Mouse (Mus musculus): ENCODE results near the gene Brap. TPM values are rescaled to one million over a fixed set of nuclear protein-coding genes. Genes with fewer than 3 reads are reported as not detected.
"Not testable (repeated sequence)": the region's sequence is repeated elsewhere in the genome, so short reads cannot be mapped to it uniquely, and the experiment has no call there.

Brap gene
- polyA plus RNA-seq, 1 experiment from 2014 or later = 51.5 TPM

- no peak overlapping the region for H3K4me2 ChIP-seq (ENCODE audit: low read length)
- H3K27ac ChIP-seq (ENCODE audit: low read length) = no peak overlapping the region
- H3K27me3 ChIP-seq (replicated peaks; ENCODE audit: control insufficient read depth, insufficient read depth, low read length) = no peaks in the 10 kb centered on the region
- 98% methylated on average over 5 of the region's 5 CpGs for WGBS
- H3K36me3 ChIP-seq (ENCODE audit: control insufficient read depth, insufficient read depth) = no peaks in the 10 kb centered on the region
- no peak overlapping the region for H3K9ac ChIP-seq (replicated peaks; ENCODE audit: low read depth, low read length)
- no peaks in the 10 kb centered on the region for H3K9me3 ChIP-seq (ENCODE audit: control insufficient read depth, low read length)
- H3K4me1 ChIP-seq (replicated peaks; ENCODE audit: control insufficient read depth, insufficient read depth, low read length) = no peaks in the 10 kb centered on the region
- H3K4me3 ChIP-seq (replicated peaks; ENCODE audit: low read length) = no peak overlapping the region
- ATAC-seq = no peak
Observed at GRCm38 (mm10) chr5:121634668-121635067, 25.7 kb upstream of the Brap start.

GRCm38 (mm10) chr5:121637296-121637695, 23.1 kb upstream of the Brap start:
- Histone ChIP-seq H3K4me1 (replicated peaks; ENCODE audit: control insufficient read depth, insufficient read depth, low read length) (no peaks in the 10 kb centered on the region), H3K27ac (ENCODE audit: low read length) (no peak overlapping the region), H3K27me3 (replicated peaks; ENCODE audit: control insufficient read depth, insufficient read depth, low read length) (no peaks in the 10 kb centered on the region), H3K9me3 (ENCODE audit: control insufficient read depth, low read length) (no peaks in the 10 kb centered on the region), H3K9ac (replicated peaks; ENCODE audit: low read depth, low read length) (no peak overlapping the region), H3K36me3 (ENCODE audit: control insufficient read depth, insufficient read depth) (no peaks in the 10 kb centered on the region), H3K4me3 (replicated peaks; ENCODE audit: low read length) (no peak overlapping the region), H3K4me2 (ENCODE audit: low read length) (no peak overlapping the region)
- ATAC-seq = no peak
- 83% methylated on average over 6 of the region's 6 CpGs for WGBS

GRCm38 (mm10) chr5:121639601-121640000, 20.8 kb upstream of the Brap start:
- no peak for ATAC-seq
- Histone ChIP-seq H3K9me3 (ENCODE audit: control insufficient read depth, low read length) (no peaks in the 10 kb centered on the region), H3K4me1 (replicated peaks; ENCODE audit: control insufficient read depth, insufficient read depth, low read length) (no peaks in the 10 kb centered on the region), H3K27ac (ENCODE audit: low read length) (no peak overlapping the region), H3K9ac (replicated peaks; ENCODE audit: low read depth, low read length) (no peak overlapping the region), H3K4me2 (ENCODE audit: low read length) (no peak overlapping the region), H3K36me3 (ENCODE audit: control insufficient read depth, insufficient read depth) (no peaks in the 10 kb centered on the region), H3K27me3 (replicated peaks; ENCODE audit: control insufficient read depth, insufficient read depth, low read length) (no peaks in the 10 kb centered on the region), H3K4me3 (replicated peaks; ENCODE audit: low read length) (no peak overlapping the region)
- 92% methylated on average over 9 of the region's 9 CpGs for WGBS

- H3K9me3 ChIP-seq (ENCODE audit: control insufficient read depth, low read length) = no peaks in the 10 kb centered on the region
- 82% methylated on average over 7 of the region's 7 CpGs for WGBS
- no peaks in the 10 kb centered on the region for H3K4me1 ChIP-seq (replicated peaks; ENCODE audit: control insufficient read depth, insufficient read depth, low read length)
- no peak for ATAC-seq
- no peak overlapping the region for H3K4me2 ChIP-seq (ENCODE audit: low read length)
- no peaks in the 10 kb centered on the region for H3K27me3 ChIP-seq (replicated peaks; ENCODE audit: control insufficient read depth, insufficient read depth, low read length)
- H3K36me3 ChIP-seq (ENCODE audit: control insufficient read depth, insufficient read depth) = no peaks in the 10 kb centered on the region
- no peak overlapping the region for H3K4me3 ChIP-seq (replicated peaks; ENCODE audit: low read length)
- H3K9ac ChIP-seq (replicated peaks; ENCODE audit: low read depth, low read length) = no peak overlapping the region
- H3K27ac ChIP-seq (ENCODE audit: low read length) = no peak overlapping the region
Observed at GRCm38 (mm10) chr5:121649134-121649533, 11.2 kb upstream of the Brap start.

- Histone ChIP-seq H3K4me1 (replicated peaks; ENCODE audit: control insufficient read depth, insufficient read depth, low read length) (peaks cover under 1% of the 10 kb centered on the region), H3K4me2 (ENCODE audit: low read length) (no peak overlapping the region), H3K9ac (replicated peaks; ENCODE audit: low read depth, low read length) (no peak overlapping the region), H3K27ac (ENCODE audit: low read length) (no peak overlapping the region), H3K27me3 (replicated peaks; ENCODE audit: control insufficient read depth, insufficient read depth, low read length) (no peaks in the 10 kb centered on the region), H3K36me3 (ENCODE audit: control insufficient read depth, insufficient read depth) (no peaks in the 10 kb centered on the region), H3K4me3 (replicated peaks; ENCODE audit: low read length) (no peak overlapping the region), H3K9me3 (ENCODE audit: control insufficient read depth, low read length) (no peaks in the 10 kb centered on the region)
- 89% methylated on average over 4 of the region's 4 CpGs for WGBS
- no peak for ATAC-seq
Observed at GRCm38 (mm10) chr5:121654526-121654925, 5.8 kb upstream of the Brap start.

- H3K4me2 ChIP-seq (ENCODE audit: low read length); H3K36me3 ChIP-seq (ENCODE audit: control insufficient read depth, insufficient read depth); ATAC-seq; H3K9me3 ChIP-seq (ENCODE audit: control insufficient read depth, low read length); H3K9ac ChIP-seq (replicated peaks; ENCODE audit: low read depth, low read length); H3K4me3 ChIP-seq (replicated peaks; ENCODE audit: low read length); H3K27me3 ChIP-seq (replicated peaks; ENCODE audit: control insufficient read depth, insufficient read depth, low read length); H3K27ac ChIP-seq (ENCODE audit: low read length): not testable (repeated sequence)
- 79% methylated on average over 6 of the region's 6 CpGs for WGBS
- peaks cover 15% of the 10 kb centered on the region for H3K4me1 ChIP-seq (replicated peaks; ENCODE audit: control insufficient read depth, insufficient read depth, low read length)
Observed at GRCm38 (mm10) chr5:121656866-121657265, 3.5 kb upstream of the Brap start.

- not testable (repeated sequence) for H3K9me3 ChIP-seq (ENCODE audit: control insufficient read depth, low read length); H3K36me3 ChIP-seq (ENCODE audit: control insufficient read depth, insufficient read depth); H3K9ac ChIP-seq (replicated peaks; ENCODE audit: low read depth, low read length); H3K4me3 ChIP-seq (replicated peaks; ENCODE audit: low read length); H3K27me3 ChIP-seq (replicated peaks; ENCODE audit: control insufficient read depth, insufficient read depth, low read length); H3K4me2 ChIP-seq (ENCODE audit: low read length); ATAC-seq; H3K27ac ChIP-seq (ENCODE audit: low read length)
- 81% methylated on average over 6 of the region's 6 CpGs for WGBS
- H3K4me1 ChIP-seq (replicated peaks; ENCODE audit: control insufficient read depth, insufficient read depth, low read length) = peaks cover 22% of the 10 kb centered on the region
Observed at GRCm38 (mm10) chr5:121657656-121658055, 2.7 kb upstream of the Brap start.

- under 1% methylated on average over 26 of the region's 26 CpGs for WGBS
- no peaks in the 10 kb centered on the region for H3K27me3 ChIP-seq (replicated peaks; ENCODE audit: control insufficient read depth, insufficient read depth, low read length)
- H3K9ac ChIP-seq (replicated peaks; ENCODE audit: low read depth, low read length) = peak overlapping the region; percentile 92
Observed at GRCm38 (mm10) chr5:121660897-121661254, 513 bp downstream of the Brap start.

GRCm38 (mm10) chr5:121661494-121661893, 1.1 kb downstream of the Brap start:
- Histone ChIP-seq H3K4me3 (replicated peaks; ENCODE audit: low read length) (peak overlapping the region; percentile 85), H3K27me3 (replicated peaks; ENCODE audit: control insufficient read depth, insufficient read depth, low read length) (no peaks in the 10 kb centered on the region), H3K9me3 (ENCODE audit: control insufficient read depth, low read length) (no peaks in the 10 kb centered on the region), H3K27ac (ENCODE audit: low read length) (no peak overlapping the region), H3K4me2 (ENCODE audit: low read length) (peak overlapping the region; percentile 76), H3K4me1 (replicated peaks; ENCODE audit: control insufficient read depth, insufficient read depth, low read length) (peaks cover 22% of the 10 kb centered on the region), H3K9ac (replicated peaks; ENCODE audit: low read depth, low read length) (no peak overlapping the region), H3K36me3 (ENCODE audit: control insufficient read depth, insufficient read depth) (peaks cover 3% of the 10 kb centered on the region)
- WGBS = 88% methylated on average over 5 of the region's 5 CpGs
- no peak for ATAC-seq

More at GRCm38 (mm10) chr5:121660897-121661254, 513 bp downstream of the Brap start:
- Histone ChIP-seq H3K4me3 (replicated peaks; ENCODE audit: low read length) (peak overlapping the region; percentile 85), H3K36me3 (ENCODE audit: control insufficient read depth, insufficient read depth) (peaks cover 3% of the 10 kb centered on the region), H3K9me3 (ENCODE audit: control insufficient read depth, low read length) (no peaks in the 10 kb centered on the region), H3K27ac (ENCODE audit: low read length) (peak overlapping the region; percentile 21; the same call in 1 of the 2 replicates), H3K4me1 (replicated peaks; ENCODE audit: control insufficient read depth, insufficient read depth, low read length) (peaks cover 22% of the 10 kb centered on the region), H3K4me2 (ENCODE audit: low read length) (peak overlapping the region; percentile 76)
- ATAC-seq = no peak; the same call in 1 of the 2 replicates

- no peaks in the 10 kb centered on the region for H3K27me3 ChIP-seq (replicated peaks; ENCODE audit: control insufficient read depth, insufficient read depth, low read length)
- WGBS = 91% methylated on average over 8 of the region's 8 CpGs
- ATAC-seq = no peak
- H3K4me2 ChIP-seq (ENCODE audit: low read length) = no peak overlapping the region
- H3K27ac ChIP-seq (ENCODE audit: low read length) = no peak overlapping the region
- peaks cover 10% of the 10 kb centered on the region for H3K36me3 ChIP-seq (ENCODE audit: control insufficient read depth, insufficient read depth)
- H3K4me1 ChIP-seq (replicated peaks; ENCODE audit: control insufficient read depth, insufficient read depth, low read length) = peaks cover 24% of the 10 kb centered on the region
- no peak overlapping the region for H3K4me3 ChIP-seq (replicated peaks; ENCODE audit: low read length)
- no peak overlapping the region for H3K9ac ChIP-seq (replicated peaks; ENCODE audit: low read depth, low read length)
- H3K9me3 ChIP-seq (ENCODE audit: control insufficient read depth, low read length) = no peaks in the 10 kb centered on the region
Observed at GRCm38 (mm10) chr5:121663456-121663855, 3.1 kb downstream of the Brap start.
